22 mouse cellular contexts compared by ENCODE assay signal in genomic region chr9:27178935-27179334, GRCm38 (mm10). TPM values are rescaled to one million over a fixed set of nuclear protein-coding genes. Genes with fewer than 3 reads are reported as not detected.
DNase-seq lines count a peak whose midpoint lies in the region; ATAC-seq lines count a peak whose summit lies in the region.
"Had no signal": no experiment of that assay in that cellular context is flagged by ENCODE, and none has a peak within 500 bp of the region (broad histone marks: within the 10 kb centered on the region; RNA-seq: fewer than 3 reads in every experiment).

No protein-coding gene starts in this region.

- H3K9me3 ChIP-seq in midbrain, embryonic 13.5 days = no peaks in the 10 kb centered on the region
- H3K9me3 ChIP-seq: embryonic facial prominence, embryonic 10.5 days; forebrain, embryonic 13.5 days; heart, embryonic 13.5 days; hindbrain, embryonic 15.5 days had no signal

- intact Hi-C loops in left cerebral cortex, postnatal 36 days (cut with DNase I) = loop anchor here (2.0 kb wide), 1 partner anchor 14 kb away; no protein-coding TSS in a partner anchor

- DNase-seq in frontal cortex, postnatal 36 days (ENCODE audit: low spot score in 2 of 2) = peak; percentile 57 to 81
- DNase-seq in frontal cortex, postnatal 25 days (ENCODE audit: low spot score in 2 of 2) = no peak
- DNase-seq in left cerebral cortex, postnatal 36 days (ENCODE audit: low spot score in 2 of 2) = peak; percentile 56 to 73
- no peak for DNase-seq in left cerebral cortex, adult 11 months (ENCODE audit: low spot score)
- DNase-seq in testis, postnatal 10 days (ENCODE audit: low spot score) = peak; percentile 27
- no peak for DNase-seq in testis, postnatal 14 days (ENCODE audit: low spot score)
- DNase-seq: adrenal gland, postnatal 14 days; cerebellum, adult 18-20 months; cerebellum, adult 9-11 months; cerebellum, postnatal 36 days; forebrain, postnatal 0 days; gastrocnemius, postnatal 36 days; heart, adult 11 months; heart, postnatal 36 days had no signal

- no peaks in the 10 kb centered on the region for H3K36me3 ChIP-seq in midbrain, embryonic 13.5 days
- H3K36me3 ChIP-seq: embryonic facial prominence, embryonic 10.5 days; heart, embryonic 13.5 days; hindbrain, embryonic 15.5 days had no signal

- peaks cover 8% of the 10 kb centered on the region for H3K4me1 ChIP-seq in midbrain, embryonic 13.5 days (replicated peaks)

- H3K4me2 ChIP-seq in midbrain, embryonic 13.5 days (replicated peaks) = no peak overlapping the region
- H3K4me2 ChIP-seq: forebrain, embryonic 13.5 days; heart, embryonic 13.5 days; hindbrain, embryonic 15.5 days had no signal

- no peak overlapping the region for H3K4me3 ChIP-seq in midbrain, embryonic 13.5 days (replicated peaks)
- H3K4me3 ChIP-seq: embryonic facial prominence, embryonic 10.5 days; forebrain, embryonic 13.5 days; heart, embryonic 13.5 days; hindbrain, embryonic 15.5 days had no signal

- peaks cover 13% of the 10 kb centered on the region; the same call in 1 of the 2 replicates for H3K27me3 ChIP-seq in midbrain, embryonic 13.5 days
- H3K27me3 ChIP-seq: CH12.LX; forebrain, embryonic 13.5 days; heart, embryonic 13.5 days; hindbrain, embryonic 15.5 days had no signal

- H3K9ac ChIP-seq in midbrain, embryonic 13.5 days (replicated peaks) = no peak overlapping the region
- H3K9ac ChIP-seq: forebrain, embryonic 13.5 days; forebrain, postnatal 0 days; heart, embryonic 13.5 days; hindbrain, embryonic 15.5 days had no signal

- no peak overlapping the region for H3K27ac ChIP-seq in midbrain, embryonic 13.5 days
- H3K27ac ChIP-seq: embryonic facial prominence, embryonic 10.5 days; forebrain, embryonic 13.5 days; heart, embryonic 13.5 days; hindbrain, embryonic 15.5 days had no signal

- no peak for ATAC-seq in midbrain, embryonic 13.5 days
- ATAC-seq: activated CD4-positive, CD25-positive, alpha-beta regulatory T cell, adult 4 months; forebrain, embryonic 13.5 days; forebrain, postnatal 0 days; Patski had no signal

- 77% methylated on average over 4 of the region's 4 CpGs for WGBS in midbrain, embryonic 13.5 days

RNA-seq across cellular contexts. Expression of gene Jam3, which starts 23.7 kb away (rescaled TPM):
- 10 to 100 TPM; 34.6 to 38.7 TPM for total RNA-seq in left cerebral cortex, postnatal 36 days (2021)
- polyA plus RNA-seq in midbrain, embryonic 13.5 days (2015; fragmentation: Nextera tagmentation; extraction: Ambion mirVana) = 99.8 and 103 TPM in 2 replicates

Comparison
In these comparisons a context has a peak if more than half of its experiments do, and no peak if none do; other contexts are left out.
1. DNase-seq: peak in frontal cortex, postnatal 36 days (2 of 2), left cerebral cortex, postnatal 36 days (2 of 2) and testis, postnatal 10 days (single experiment); none in frontal cortex, postnatal 25 days (0 of 2), left cerebral cortex, adult 11 months (single experiment) and testis, postnatal 14 days (single experiment).